Mouse (Mus musculus) embryo, embryonic 10 days (tissue): ENCODE measurements around the gene Irf4.

ENCODE experiments used
- DNase-seq: peaks from one replicate; pipeline ENCODE4 v3.0.0-alpha.2; 2015; ENCODE audit warnings: low spot score

Irf4 gene

GRCm38 (mm10) chr13:30802336-30802955 is 53.4 kb downstream of the Irf4 start:
- DNase-seq = no peak

- no peak for DNase-seq
These were observed 60.2 kb downstream of the Irf4 start for GRCm38 (mm10) chr13:30809240-30809639.

GRCm38 (mm10) chr13:30813464-30813863 is 64.4 kb downstream of the Irf4 start:
- no peak for DNase-seq

GRCm38 (mm10) chr13:30814256-30814655 is 65.2 kb downstream of the Irf4 start:
- no peak for DNase-seq
